Mouse (Mus musculus): ENCODE measurements around the gene Fam193a. TPM values are rescaled to one million over a fixed set of nuclear protein-coding genes. Genes with fewer than 3 reads are reported as not detected.
A peak's percentile ranks its signal among the peaks of the same experiment; 100 is the strongest.

The Fam193a gene
- polyA plus RNA-seq, 1 experiment from 2014 or later: 7.3 TPM

DNA sequence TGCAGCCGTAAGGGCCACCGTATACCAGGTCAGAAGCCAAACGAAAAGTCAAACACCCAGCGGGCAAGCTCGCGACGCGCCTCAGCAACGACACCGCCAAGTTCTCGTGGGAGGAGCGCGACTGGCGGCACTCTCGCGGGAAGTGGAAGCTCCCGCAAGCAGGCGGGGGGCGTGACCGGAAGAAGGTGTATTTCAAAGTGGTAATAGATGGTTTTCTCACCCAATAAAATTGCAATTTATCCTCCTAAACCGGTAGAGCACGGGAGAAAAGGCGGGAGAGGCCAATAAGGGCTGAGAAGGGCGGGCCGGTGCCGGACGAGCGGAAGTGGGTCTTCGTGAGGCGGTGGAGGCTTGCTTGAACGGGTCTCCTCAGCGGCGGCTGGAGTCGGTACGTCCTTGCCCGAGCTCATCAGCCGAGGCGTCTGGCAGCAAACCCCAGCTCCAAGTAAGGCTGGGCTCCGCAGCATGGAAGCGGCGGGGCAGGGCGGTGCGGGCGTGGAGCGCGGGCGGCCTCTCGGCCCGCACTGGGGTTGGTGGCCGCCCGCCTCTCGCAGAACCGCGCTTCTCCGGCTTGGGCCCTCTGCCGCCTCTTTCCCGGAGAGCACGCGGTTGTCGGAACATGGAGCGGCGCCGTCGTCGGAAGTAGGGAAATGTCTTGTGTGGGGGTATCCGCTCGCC is 33.5 kb upstream of the Fam193a start, which contains the start of gene Rnf4:
Gene Rnf4, plus strand, starts transcription at position 193 of the 678 bp plus-strand sequence.
- Histone ChIP-seq H3K4me2 (ENCODE audit: low read depth, low read length) (peak within 1 kb of the TSS; percentile 94), H3K4me1 (ENCODE audit: control insufficient read depth, insufficient read depth, low read length) (peaks cover 13% of the 10 kb centered on the region), H3K4me3 (ENCODE audit: low read length) (peak within 1 kb of the TSS; percentile 99), H3K36me3 (ENCODE audit: control insufficient read depth, insufficient read depth) (no peaks in the 10 kb centered on the region), H3K27ac (ENCODE audit: low read length) (peak within 1 kb of the TSS; percentile 98), H3K9me3 (replicated peaks; ENCODE audit: control insufficient read depth, low read length) (no peaks in the 10 kb centered on the region), H3K27me3 (ENCODE audit: control insufficient read depth, insufficient read depth, low read length) (no peaks in the 10 kb centered on the region), H3K9ac (ENCODE audit: low read length) (peak within 1 kb of the TSS; percentile 99)
- peak; percentile 96 for ATAC-seq (replicated peaks; ENCODE audit: extremely low read depth, insufficient read depth, low FRiP score)
- WGBS: under 1% methylated on average over 66 of the region's 67 CpGs

DNA sequence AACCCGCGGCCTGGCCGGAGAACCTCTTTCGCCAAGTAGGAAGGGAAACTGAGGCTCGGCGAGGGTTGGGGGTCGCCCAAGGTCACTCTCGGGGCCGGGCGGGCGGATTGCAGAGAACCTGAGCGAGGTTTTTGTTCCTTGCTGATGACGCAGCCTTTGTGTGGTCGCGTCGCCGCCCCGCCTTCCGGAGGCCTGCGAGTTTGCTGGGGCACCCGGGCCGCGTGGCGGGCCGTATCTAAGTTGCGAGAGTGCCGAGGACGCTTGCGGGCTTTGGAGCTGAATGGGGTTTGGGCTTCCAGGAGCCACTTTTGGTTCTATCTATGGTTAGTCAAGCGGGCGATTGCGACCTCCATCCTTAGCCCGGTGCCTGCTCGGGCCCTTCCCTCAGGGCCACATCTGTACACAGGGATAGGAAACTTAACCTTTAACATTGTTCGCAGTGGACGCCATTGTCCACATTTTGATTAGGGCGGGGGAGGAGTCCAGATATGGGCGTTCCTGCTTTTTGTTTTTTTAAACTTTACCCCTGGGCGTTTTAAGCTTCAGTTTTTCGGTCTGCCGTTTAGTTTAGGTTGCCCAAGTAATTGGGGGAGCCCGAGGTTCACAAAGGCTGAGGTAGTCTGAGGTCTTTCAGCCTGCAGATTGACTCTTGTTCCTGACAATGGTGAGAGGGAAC is 32.8 kb upstream of the Fam193a start:
- WGBS: under 1% methylated on average over 42 of the region's 42 CpGs
- H3K9ac ChIP-seq (ENCODE audit: low read length): peak overlapping the region; percentile 99

DNA sequence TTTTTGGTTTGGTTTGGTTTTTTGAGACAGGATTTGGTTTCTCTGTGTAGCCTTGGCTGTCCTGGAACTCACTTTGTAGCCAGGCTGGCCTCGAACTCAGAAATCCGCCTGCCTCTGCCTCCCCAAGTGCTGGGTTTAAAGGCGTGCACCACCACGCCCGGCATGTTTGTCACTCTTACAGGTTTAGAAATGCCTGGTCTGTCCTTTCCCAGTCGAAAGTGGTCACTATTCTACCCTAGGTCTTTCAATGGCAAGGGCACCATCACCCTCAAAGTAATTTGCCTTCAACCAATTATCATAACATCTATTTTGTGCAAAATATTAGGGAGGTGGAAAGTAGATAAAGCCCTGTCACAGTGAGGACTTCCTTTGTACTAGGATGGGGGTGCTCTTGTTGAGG is 29.5 kb upstream of the Fam193a start:
- H3K4me2 ChIP-seq (ENCODE audit: low read depth, low read length): no peak overlapping the region
- WGBS: 90% methylated on average over 6 of the region's 6 CpGs
- peaks cover 12% of the 10 kb centered on the region for H3K4me1 ChIP-seq (ENCODE audit: control insufficient read depth, insufficient read depth, low read length)
- H3K27me3 ChIP-seq (ENCODE audit: control insufficient read depth, insufficient read depth, low read length): no peaks in the 10 kb centered on the region
- H3K9ac ChIP-seq (ENCODE audit: low read length): no peak overlapping the region
- no peak overlapping the region for H3K4me3 ChIP-seq (ENCODE audit: low read length)
- no peaks in the 10 kb centered on the region for H3K9me3 ChIP-seq (replicated peaks; ENCODE audit: control insufficient read depth, low read length)
- no peak overlapping the region for H3K27ac ChIP-seq (ENCODE audit: low read length)
- no peak for ATAC-seq (replicated peaks; ENCODE audit: extremely low read depth, insufficient read depth, low FRiP score)
- peaks cover 11% of the 10 kb centered on the region; the same call in 1 of the 2 replicates for H3K36me3 ChIP-seq (ENCODE audit: control insufficient read depth, insufficient read depth)

More for the DNA sequence above, 32.8 kb upstream of the Fam193a start:
- peak overlapping the region; percentile 94 for H3K4me2 ChIP-seq (ENCODE audit: low read depth, low read length)
- peak overlapping the region; percentile 98 for H3K27ac ChIP-seq (ENCODE audit: low read length)
- no peaks in the 10 kb centered on the region for H3K9me3 ChIP-seq (replicated peaks; ENCODE audit: control insufficient read depth, low read length)
- H3K27me3 ChIP-seq (ENCODE audit: control insufficient read depth, insufficient read depth, low read length): no peaks in the 10 kb centered on the region
- peak overlapping the region; percentile 99 for H3K4me3 ChIP-seq (ENCODE audit: low read length)
- peaks cover 13% of the 10 kb centered on the region for H3K4me1 ChIP-seq (ENCODE audit: control insufficient read depth, insufficient read depth, low read length)
- H3K36me3 ChIP-seq (ENCODE audit: control insufficient read depth, insufficient read depth): no peaks in the 10 kb centered on the region
- peak; percentile 37; the same call in 1 of the 2 replicates for ATAC-seq (replicated peaks; ENCODE audit: extremely low read depth, insufficient read depth, low FRiP score)

DNA sequence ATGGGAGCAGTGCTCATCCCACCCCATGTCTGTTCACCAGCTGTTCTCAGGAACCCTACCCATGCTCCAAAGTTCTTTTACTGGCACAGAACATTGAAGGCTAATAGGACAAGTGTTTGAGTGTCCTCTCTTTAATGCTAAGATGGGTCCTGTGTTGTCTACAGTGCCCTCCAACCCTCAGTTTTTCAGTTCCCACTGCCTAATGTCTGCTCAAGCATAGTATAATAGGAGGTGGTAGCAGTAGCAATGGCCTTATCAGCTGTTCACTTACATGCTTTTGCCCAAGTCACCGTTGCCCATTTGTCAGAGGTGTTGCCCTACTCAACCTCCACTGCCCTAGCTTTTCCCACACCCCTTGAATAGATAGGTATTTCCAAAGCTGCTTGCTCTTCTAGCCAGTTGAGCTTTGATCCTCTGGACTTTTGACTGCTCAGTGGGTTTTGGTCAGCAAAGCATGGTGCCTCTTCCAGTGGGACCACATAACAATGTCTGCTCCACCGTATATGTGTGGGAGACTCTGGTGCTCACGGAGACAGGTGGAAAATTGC is 17.6 kb upstream of the Fam193a start:
- peaks cover 68% of the 10 kb centered on the region for H3K36me3 ChIP-seq (ENCODE audit: control insufficient read depth, insufficient read depth)
- no peak for ATAC-seq (replicated peaks; ENCODE audit: extremely low read depth, insufficient read depth, low FRiP score)
- H3K9me3 ChIP-seq (replicated peaks; ENCODE audit: control insufficient read depth, low read length): no peaks in the 10 kb centered on the region
- H3K4me1 ChIP-seq (ENCODE audit: control insufficient read depth, insufficient read depth, low read length): no peaks in the 10 kb centered on the region
- H3K9ac ChIP-seq (ENCODE audit: low read length): no peak overlapping the region
- no peak overlapping the region for H3K4me3 ChIP-seq (ENCODE audit: low read length)
- no peak overlapping the region for H3K4me2 ChIP-seq (ENCODE audit: low read depth, low read length)
- H3K27ac ChIP-seq (ENCODE audit: low read length): no peak overlapping the region
- no peaks in the 10 kb centered on the region for H3K27me3 ChIP-seq (ENCODE audit: control insufficient read depth, insufficient read depth, low read length)
- 90% methylated on average over 3 of the region's 3 CpGs for WGBS

DNA sequence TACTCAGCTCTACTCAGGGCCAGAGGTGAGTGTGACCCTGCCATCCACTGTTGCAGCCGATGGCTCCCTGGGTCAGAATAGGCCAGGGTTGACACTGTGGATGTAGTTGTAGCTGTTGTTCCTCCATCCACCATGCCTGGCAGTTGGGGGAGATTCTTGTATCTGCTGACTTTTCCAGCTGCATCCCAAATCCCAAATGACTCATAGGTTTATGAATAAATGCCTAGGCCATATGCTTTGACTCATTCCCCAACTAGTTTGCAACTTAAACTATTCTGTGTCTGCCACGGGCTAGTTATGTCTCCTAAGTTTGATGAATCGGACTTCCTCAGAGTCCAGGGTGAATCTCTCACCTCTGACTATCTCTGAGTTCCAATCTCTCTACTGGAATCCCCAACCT is 9.5 kb upstream of the Fam193a start:
- H3K27me3 ChIP-seq (ENCODE audit: control insufficient read depth, insufficient read depth, low read length): no peaks in the 10 kb centered on the region
- no peak for ATAC-seq (replicated peaks; ENCODE audit: extremely low read depth, insufficient read depth, low FRiP score)
- H3K4me3 ChIP-seq (ENCODE audit: low read length): no peak overlapping the region
- H3K4me1 ChIP-seq (ENCODE audit: control insufficient read depth, insufficient read depth, low read length): no peaks in the 10 kb centered on the region
- H3K27ac ChIP-seq (ENCODE audit: low read length): no peak overlapping the region
- no peak overlapping the region for H3K9ac ChIP-seq (ENCODE audit: low read length)
- H3K9me3 ChIP-seq (replicated peaks; ENCODE audit: control insufficient read depth, low read length): no peaks in the 10 kb centered on the region
- no peak overlapping the region for H3K4me2 ChIP-seq (ENCODE audit: low read depth, low read length)
- 90% methylated on average over 3 of the region's 3 CpGs for WGBS
- H3K36me3 ChIP-seq (ENCODE audit: control insufficient read depth, insufficient read depth): peaks cover 21% of the 10 kb centered on the region

DNA sequence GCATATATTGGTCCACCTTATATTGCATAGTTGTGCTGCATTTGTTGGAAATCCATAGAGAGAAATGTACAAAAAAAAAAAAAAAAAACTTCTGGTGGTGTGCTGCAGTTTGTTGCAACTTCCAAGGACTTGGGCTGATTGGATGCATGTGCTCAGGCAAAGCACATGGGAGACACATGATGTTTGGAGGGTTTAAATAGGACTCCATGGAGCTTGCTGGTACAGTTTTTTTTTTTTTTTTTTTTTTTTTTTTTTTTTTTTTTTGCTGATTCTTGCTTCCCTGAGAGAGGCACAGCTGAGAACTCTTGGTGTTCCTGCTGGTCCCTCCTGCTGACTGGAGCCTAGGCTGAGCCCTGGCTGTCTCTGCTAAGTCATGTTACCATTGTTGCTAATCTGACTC is 6.6 kb upstream of the Fam193a start:
- H3K27me3 ChIP-seq (ENCODE audit: control insufficient read depth, insufficient read depth, low read length): no peaks in the 10 kb centered on the region
- no peaks in the 10 kb centered on the region for H3K9me3 ChIP-seq (replicated peaks; ENCODE audit: control insufficient read depth, low read length)
- no peak overlapping the region for H3K4me2 ChIP-seq (ENCODE audit: low read depth, low read length)
- no peak for ATAC-seq (replicated peaks; ENCODE audit: extremely low read depth, insufficient read depth, low FRiP score)
- no peaks in the 10 kb centered on the region for H3K4me1 ChIP-seq (ENCODE audit: control insufficient read depth, insufficient read depth, low read length)
- no peak overlapping the region for H3K27ac ChIP-seq (ENCODE audit: low read length)
- no peak overlapping the region for H3K4me3 ChIP-seq (ENCODE audit: low read length)
- H3K36me3 ChIP-seq (ENCODE audit: control insufficient read depth, insufficient read depth): peaks cover 14% of the 10 kb centered on the region
- no peak overlapping the region for H3K9ac ChIP-seq (ENCODE audit: low read length)

DNA sequence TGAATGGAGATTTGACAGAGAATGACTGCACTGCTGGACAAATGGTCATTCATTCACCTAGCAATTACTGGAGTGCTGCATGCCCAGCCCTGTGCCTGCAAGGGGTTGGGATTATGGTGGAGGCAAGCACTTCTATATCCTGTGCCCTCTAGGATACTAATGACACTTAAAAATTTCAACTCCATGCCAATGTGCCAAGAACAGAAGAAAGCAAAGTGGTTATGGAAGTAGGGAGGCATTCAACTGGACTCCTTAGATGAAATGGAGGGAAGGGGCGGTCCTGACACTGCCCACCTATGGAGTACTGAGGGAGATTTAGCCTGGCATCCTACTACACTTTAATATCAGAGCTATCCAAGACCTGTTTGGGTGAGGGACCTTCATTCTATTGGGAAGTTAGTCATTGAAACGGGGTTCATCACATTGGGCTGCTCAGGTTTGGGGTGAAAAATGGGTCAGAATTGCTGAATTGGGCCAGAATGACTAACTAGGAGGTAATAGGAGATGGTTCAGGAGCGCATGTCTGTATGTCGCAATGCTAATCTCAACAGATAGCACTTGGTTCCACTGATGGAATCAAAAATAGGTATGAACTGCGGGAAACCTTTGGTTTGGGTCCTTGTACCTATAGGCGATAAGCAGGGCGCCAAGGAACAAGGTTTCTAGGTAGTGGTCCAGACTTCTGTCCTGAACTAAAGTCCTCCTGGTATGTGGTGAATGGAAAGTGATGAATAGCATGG is 1.0 kb upstream of the Fam193a start:
- Histone ChIP-seq H3K27me3 (ENCODE audit: control insufficient read depth, insufficient read depth, low read length) (no peaks in the 10 kb centered on the region), H3K4me3 (ENCODE audit: low read length) (peak overlapping the region; percentile 96), H3K9me3 (replicated peaks; ENCODE audit: control insufficient read depth, low read length) (no peaks in the 10 kb centered on the region), H3K4me2 (ENCODE audit: low read depth, low read length) (peak overlapping the region; percentile 60), H3K36me3 (ENCODE audit: control insufficient read depth, insufficient read depth) (0 out of 2 replicates have a peak, but pooled peaks cover 7% of the 10 kb centered on the region), H3K4me1 (ENCODE audit: control insufficient read depth, insufficient read depth, low read length) (peaks cover 19% of the 10 kb centered on the region), H3K9ac (ENCODE audit: low read length) (peak overlapping the region; percentile 76), H3K27ac (ENCODE audit: low read length) (peak overlapping the region; percentile 71)
- 66% methylated on average over 7 of the region's 7 CpGs for WGBS
- ATAC-seq (replicated peaks; ENCODE audit: extremely low read depth, insufficient read depth, low FRiP score): no peak; the same call in 1 of the 2 replicates

DNA sequence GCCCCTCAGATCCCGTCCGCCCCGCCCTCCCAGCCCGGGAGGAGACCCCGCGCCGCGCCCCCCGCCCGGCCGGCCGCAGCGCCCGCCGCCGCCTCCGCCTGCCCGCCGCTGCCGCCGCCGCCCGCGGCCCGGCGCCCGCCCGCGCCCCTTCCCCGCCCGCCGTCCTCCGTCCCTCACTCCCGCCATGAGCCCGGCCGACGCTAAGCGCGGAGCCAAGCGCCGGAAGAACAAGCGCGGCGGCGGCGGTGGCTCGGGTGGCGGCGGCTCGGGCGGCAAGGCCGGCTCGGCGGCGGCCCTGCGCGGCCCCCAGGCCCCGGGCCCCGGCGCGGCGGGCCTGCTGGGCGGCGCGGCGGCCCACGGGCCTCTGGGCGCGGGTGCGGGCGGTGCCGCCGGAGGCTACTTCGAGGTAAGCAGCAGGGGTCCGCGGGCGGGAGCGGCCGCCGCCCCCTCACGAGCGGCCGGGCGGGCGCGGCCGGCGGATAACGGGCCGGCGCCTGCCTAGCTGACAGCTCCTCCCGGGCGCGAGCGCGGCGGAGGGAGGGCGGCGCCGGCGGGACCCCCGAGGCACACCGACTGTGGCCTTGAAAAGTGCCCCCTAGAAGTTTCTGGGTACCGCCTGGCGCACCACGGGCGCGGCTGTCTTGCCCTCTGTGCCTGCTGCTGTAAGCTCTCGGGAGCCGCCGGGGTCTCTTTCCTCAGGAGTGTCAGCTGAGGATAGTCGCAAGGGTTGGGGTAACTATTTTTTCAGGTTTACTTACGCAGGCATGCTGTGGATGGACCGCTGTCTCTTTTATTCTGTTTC is 490 bp downstream of the Fam193a start:
- no peaks in the 10 kb centered on the region for H3K27me3 ChIP-seq (ENCODE audit: control insufficient read depth, insufficient read depth, low read length)
- H3K4me3 ChIP-seq (ENCODE audit: low read length): peak overlapping the region; percentile 96
- 0 out of 2 replicates have a peak, but pooled peaks cover 1% of the 10 kb centered on the region for H3K36me3 ChIP-seq (ENCODE audit: control insufficient read depth, insufficient read depth)
- H3K9me3 ChIP-seq (replicated peaks; ENCODE audit: control insufficient read depth, low read length): no peaks in the 10 kb centered on the region
- H3K9ac ChIP-seq (ENCODE audit: low read length): peak overlapping the region; percentile 97
- ATAC-seq (replicated peaks; ENCODE audit: extremely low read depth, insufficient read depth, low FRiP score): peak; percentile 15; the same call in 1 of the 2 replicates
- peaks cover 19% of the 10 kb centered on the region for H3K4me1 ChIP-seq (ENCODE audit: control insufficient read depth, insufficient read depth, low read length)
- under 1% methylated on average over 56 of the region's 114 CpGs for WGBS
- H3K27ac ChIP-seq (ENCODE audit: low read length): peak overlapping the region; percentile 82
- H3K4me2 ChIP-seq (ENCODE audit: low read depth, low read length): peak overlapping the region; percentile 88

Data from heart, embryonic 16.5 days (tissue).